Mouse (Mus musculus) embryonic facial prominence, embryonic 11.5 days (tissue): ENCODE results near the gene Rfx7. TPM values are rescaled to one million over a fixed set of nuclear protein-coding genes. Genes with fewer than 3 reads are reported as not detected.
"Not testable (repeated sequence)": the region's sequence is repeated elsewhere in the genome, so short reads cannot be mapped to it uniquely, and the experiment has no call there.

Experiments used
- ATAC-seq: fragments of 200-750 bp; cut with Nextera tagmentation; replicated peaks from 2 replicates; pipeline ENCODE4 v1.8.0; 2017; ENCODE audit warnings: low read depth; ENCODE audit not compliant: insufficient number of reproducible peaks, low FRiP score, low TSS enrichment
- DNase-seq: peaks from one replicate; pipeline ENCODE4 v3.0.0-alpha.2; 2015; ENCODE audit warnings: low spot score
- H3K27ac ChIP-seq: fragments of 300-500 bp; sonication (generic); replicated peaks from 2 replicates; pipeline ENCODE4 v1.5.1; 2014; ENCODE audit warnings: mild to moderate bottlenecking, low read depth, low read length, control low read depth
- H3K27me3 ChIP-seq: fragments of 300-500 bp; sonication (generic); 2 replicates; pipeline ENCODE4 v1.6.1; 2014; ENCODE audit warnings: mild to moderate bottlenecking, low read length, moderate library complexity, mixed read lengths; ENCODE audit not compliant: control insufficient read depth, insufficient read depth
- H3K36me3 ChIP-seq: fragments of 300-500 bp; sonication (generic); replicated peaks from 2 replicates; pipeline ENCODE4 v1.6.1; 2014; ENCODE audit warnings: low read depth, mild to moderate bottlenecking, low read length, moderate library complexity, mixed read lengths; ENCODE audit not compliant: control insufficient read depth, insufficient read depth
- H3K4me1 ChIP-seq: fragments of 300-500 bp; sonication (generic); 2 replicates; pipeline ENCODE4 v1.6.1; 2014; ENCODE audit warnings: low read length, mixed read lengths; ENCODE audit not compliant: control insufficient read depth, insufficient read depth
- H3K4me2 ChIP-seq: fragments of 300-500 bp; sonication (generic); 2 replicates; pipeline ENCODE4 v1.6.1; 2014; ENCODE audit warnings: low read depth, mild to moderate bottlenecking, control low read depth, low read length, moderate library complexity
- H3K4me3 ChIP-seq: fragments of 300-500 bp; sonication (generic); 2 replicates; pipeline ENCODE4 v1.5.1; 2014; ENCODE audit warnings: low read depth, low read length, control low read depth
- H3K9ac ChIP-seq: fragments of 300-500 bp; sonication (generic); replicated peaks from 2 replicates; pipeline ENCODE4 v1.6.1; 2014; ENCODE audit warnings: mild to moderate bottlenecking, control low read depth, low read length
- H3K9me3 ChIP-seq: fragments of 300-500 bp; sonication (generic); replicated peaks from 2 replicates; pipeline ENCODE4 v1.6.1; 2016; ENCODE audit warnings: mild to moderate bottlenecking, low read length, inconsistent platforms, mixed read lengths; ENCODE audit not compliant: control insufficient read depth
- WGBS: fragments of 180-500 bp; shearing (Covaris S2); extraction: QIAGEN DNeasy Blood & Tissue Kit; methylation state at CpG from one replicate; pipeline ENCODE4 v1.1.7; 2014; 5-methylcytosine and 5-hydroxymethylcytosine counted together
- polyA plus RNA-seq: library from polyadenylated mRNA; unstranded; fragments of >200 nt; fragmentation: Nextera tagmentation; extraction: Ambion mirVana; gene quantifications from 2 replicates; pipeline ENCODE4 v1.2.1, GENCODE M21; 2014

The Rfx7 gene
- polyA plus RNA-seq, 1 experiment from 2014 or later = 19.9 TPM

DNA sequence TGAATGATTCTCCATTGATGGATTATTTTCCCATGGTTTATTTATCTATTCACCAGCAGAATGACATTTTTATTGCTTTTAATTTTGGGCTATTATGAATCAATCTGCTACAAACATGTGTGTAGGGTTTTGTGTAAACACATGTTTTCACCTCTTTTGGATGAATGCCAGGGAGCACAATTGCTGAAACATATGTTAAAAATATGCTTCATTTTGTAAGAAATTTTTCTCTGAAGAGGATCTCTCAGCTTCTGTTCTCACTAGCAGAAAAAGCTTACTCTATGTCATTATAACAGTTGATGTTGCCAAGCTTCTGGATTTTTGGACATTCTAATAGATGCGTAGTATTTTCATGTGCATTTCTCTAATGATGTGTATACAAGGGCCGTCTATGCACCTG, 28.3 kb downstream of the Rfx7 start:
- H3K9ac ChIP-seq = no peak overlapping the region
- ATAC-seq (no peak), DNase-seq (no peak)

DNA sequence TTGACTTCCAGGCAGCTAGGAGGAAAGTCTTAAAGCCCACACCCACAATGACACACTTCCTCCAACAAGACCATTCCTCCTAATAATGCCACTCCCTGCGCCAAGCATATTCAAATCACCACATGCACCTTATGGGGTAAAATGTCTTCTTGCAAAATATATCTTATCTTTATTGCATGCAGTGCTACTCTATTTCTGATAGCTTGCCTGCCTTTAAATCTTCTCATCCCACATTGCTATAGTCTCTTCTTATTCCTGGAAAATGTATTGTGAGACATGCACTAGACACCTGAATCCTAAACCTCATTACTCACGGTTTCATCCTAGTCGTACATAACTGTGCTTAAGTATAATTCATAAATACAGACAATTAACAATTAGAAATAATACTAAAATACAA, 31.2 kb downstream of the Rfx7 start:
- no peak for ATAC-seq
- Histone ChIP-seq H3K9me3 (no peaks in the 10 kb centered on the region), H3K36me3 (no peaks in the 10 kb centered on the region)

More for the DNA sequence above, 28.3 kb downstream of the Rfx7 start:
- no peaks in the 10 kb centered on the region for H3K9me3 ChIP-seq
- WGBS = 93% methylated on average over 2 of the region's 2 CpGs
- H3K4me2 ChIP-seq = no peak overlapping the region
- no peaks in the 10 kb centered on the region for H3K36me3 ChIP-seq
- no peak overlapping the region for H3K27ac ChIP-seq
- H3K27me3 ChIP-seq = no peaks in the 10 kb centered on the region
- H3K4me3 ChIP-seq = no peak overlapping the region
- no peaks in the 10 kb centered on the region for H3K4me1 ChIP-seq

DNA sequence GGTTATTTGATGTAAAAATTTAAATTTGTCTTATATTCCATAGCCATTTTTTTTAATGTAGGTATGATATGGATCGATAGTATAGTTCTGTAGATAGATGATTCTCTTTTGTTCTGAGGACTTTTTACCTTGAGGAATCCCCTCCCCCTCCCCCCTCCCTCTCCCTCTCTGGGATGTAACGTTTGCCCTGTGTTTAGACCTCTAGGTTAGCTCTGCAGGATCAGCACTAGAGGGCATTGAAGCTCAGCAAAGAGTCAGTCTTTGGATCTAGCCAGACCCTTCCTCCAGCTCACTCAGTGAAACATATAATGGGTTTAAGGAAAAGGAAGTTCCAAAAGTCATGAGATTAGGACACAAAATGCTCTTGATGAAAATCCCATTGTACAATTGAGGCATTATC, 35.1 kb downstream of the Rfx7 start:
- Histone ChIP-seq H3K4me2 (no peak overlapping the region), H3K4me1 (no peaks in the 10 kb centered on the region), H3K27ac (no peak overlapping the region), H3K9ac (no peak overlapping the region), H3K9me3 (no peaks in the 10 kb centered on the region), H3K36me3 (no peaks in the 10 kb centered on the region), H3K27me3 (no peaks in the 10 kb centered on the region), H3K4me3 (no peak overlapping the region)
- 50% methylated on average over 2 of the region's 2 CpGs for WGBS
- DNase-seq = no peak
- no peak for ATAC-seq

More for the DNA sequence above, 31.2 kb downstream of the Rfx7 start:
- 92% methylated on average over 3 of the region's 3 CpGs for WGBS
- H3K9ac ChIP-seq = no peak overlapping the region
- no peak overlapping the region for H3K4me2 ChIP-seq
- H3K27ac ChIP-seq = no peak overlapping the region
- no peak for DNase-seq
- no peaks in the 10 kb centered on the region for H3K27me3 ChIP-seq
- H3K4me3 ChIP-seq = no peak overlapping the region
- no peaks in the 10 kb centered on the region for H3K4me1 ChIP-seq

DNA sequence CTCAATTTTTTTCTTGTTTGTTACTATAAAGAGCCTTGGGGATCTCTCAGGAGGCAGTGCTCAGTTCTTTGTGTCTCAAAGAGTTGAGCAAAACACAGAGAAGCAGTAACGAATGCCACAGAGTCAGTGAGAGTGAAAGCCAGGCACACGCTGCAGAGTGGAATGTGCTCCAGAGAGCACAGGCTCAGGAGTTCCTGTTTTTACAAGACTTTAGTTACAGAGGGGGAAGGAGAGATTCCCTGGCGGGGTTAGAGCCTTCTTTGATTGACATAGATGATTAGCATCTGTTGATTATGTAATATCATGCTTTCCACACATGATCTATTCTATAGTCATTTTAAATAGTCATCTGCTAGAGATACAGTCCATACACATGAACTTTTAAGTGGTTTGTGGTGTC, 48.2 kb downstream of the Rfx7 start:
- no peaks in the 10 kb centered on the region for H3K27me3 ChIP-seq
- H3K4me3 ChIP-seq = no peak overlapping the region
- no peak overlapping the region for H3K27ac ChIP-seq
- WGBS = 13% methylated on average over 3 of the region's 3 CpGs
- DNase-seq (peak; percentile 50), ATAC-seq (no peak)
- no peak overlapping the region for H3K4me2 ChIP-seq
- no peaks in the 10 kb centered on the region for H3K4me1 ChIP-seq
- H3K9ac ChIP-seq = no peak overlapping the region
- H3K36me3 ChIP-seq = no peaks in the 10 kb centered on the region
- H3K9me3 ChIP-seq = no peaks in the 10 kb centered on the region

DNA sequence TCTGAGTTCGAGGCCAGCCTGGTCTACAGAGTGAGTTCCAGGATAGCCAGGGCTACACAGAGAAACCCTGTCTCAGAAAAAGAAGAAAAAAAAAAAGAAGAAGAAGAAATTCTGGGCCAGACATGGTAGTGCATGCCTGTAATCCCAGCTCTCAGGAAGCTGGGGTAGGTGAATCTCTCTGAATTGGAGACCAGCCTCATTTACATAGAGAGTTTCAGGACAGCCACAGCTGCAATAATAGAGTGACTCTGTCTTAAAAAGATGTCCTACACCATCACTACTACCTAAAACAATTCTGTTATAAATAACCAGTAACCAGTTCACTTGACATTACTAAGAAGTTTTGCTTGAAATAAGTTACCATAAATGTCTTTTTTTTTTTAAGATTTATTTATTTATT, 58.8 kb downstream of the Rfx7 start:
- Histone ChIP-seq H3K9me3 (no peaks in the 10 kb centered on the region), H3K4me3 (no peak overlapping the region), H3K27ac (no peak overlapping the region), H3K9ac (no peak overlapping the region), H3K4me1 (no peaks in the 10 kb centered on the region), H3K4me2 (no peak overlapping the region), H3K27me3 (no peaks in the 10 kb centered on the region), H3K36me3 (no peaks in the 10 kb centered on the region)
- DNase-seq (no peak), ATAC-seq (no peak)
- 100% methylated on average over 1 of the region's 1 CpGs for WGBS

DNA sequence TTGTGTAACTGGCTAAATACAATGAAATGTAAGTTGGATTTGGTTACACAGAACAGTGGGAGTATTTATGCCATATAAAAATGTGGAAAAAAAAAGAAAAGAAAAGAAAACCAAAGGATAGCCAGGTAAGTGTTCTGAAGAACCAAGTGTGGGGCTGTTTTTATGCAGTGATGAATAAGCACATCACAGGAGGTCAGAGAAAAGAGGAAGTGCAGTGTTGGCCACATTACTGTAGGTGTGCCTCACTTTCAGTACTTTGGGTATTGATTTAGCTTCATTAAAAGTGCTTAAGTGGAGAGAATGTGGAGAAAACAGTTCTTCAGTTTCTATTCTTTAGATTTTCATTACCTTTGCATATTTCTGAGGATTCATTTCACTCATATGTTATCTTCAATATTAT, 60.0 kb downstream of the Rfx7 start:
- H3K27ac ChIP-seq = no peak overlapping the region
- H3K4me1 ChIP-seq = no peaks in the 10 kb centered on the region
- no peaks in the 10 kb centered on the region for H3K36me3 ChIP-seq
- ATAC-seq (no peak), DNase-seq (no peak)
- H3K27me3 ChIP-seq = no peaks in the 10 kb centered on the region
- H3K9me3 ChIP-seq = no peaks in the 10 kb centered on the region
- H3K4me2 ChIP-seq = no peak overlapping the region
- H3K4me3 ChIP-seq = no peak overlapping the region
- no peak overlapping the region for H3K9ac ChIP-seq

DNA sequence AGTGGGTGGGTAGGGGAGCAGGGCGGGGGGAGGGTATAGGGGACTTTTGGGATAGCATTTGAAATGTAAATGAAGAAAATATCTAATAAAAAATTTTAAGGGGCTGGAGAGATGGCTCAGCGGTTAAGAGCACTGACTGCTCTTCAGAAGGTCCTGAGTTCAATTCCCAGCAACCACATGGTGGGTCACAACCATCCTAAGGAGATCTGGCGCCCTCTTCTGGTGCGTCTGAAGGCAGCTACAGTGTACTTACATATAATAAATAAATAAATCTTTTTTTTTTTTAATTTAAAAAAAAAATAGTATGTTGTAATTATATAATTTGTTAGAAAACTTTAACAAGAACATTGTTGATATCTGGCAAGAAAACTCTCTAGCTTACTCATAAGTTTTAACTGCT, 62.6 kb downstream of the Rfx7 start:
- not testable (repeated sequence) for H3K27ac ChIP-seq, H3K9ac ChIP-seq, H3K4me2 ChIP-seq, H3K9me3 ChIP-seq, H3K4me3 ChIP-seq, H3K4me1 ChIP-seq, ATAC-seq, H3K27me3 ChIP-seq, H3K36me3 ChIP-seq
- DNase-seq = peak; percentile 15
- 74% methylated on average over 4 of the region's 4 CpGs for WGBS

DNA sequence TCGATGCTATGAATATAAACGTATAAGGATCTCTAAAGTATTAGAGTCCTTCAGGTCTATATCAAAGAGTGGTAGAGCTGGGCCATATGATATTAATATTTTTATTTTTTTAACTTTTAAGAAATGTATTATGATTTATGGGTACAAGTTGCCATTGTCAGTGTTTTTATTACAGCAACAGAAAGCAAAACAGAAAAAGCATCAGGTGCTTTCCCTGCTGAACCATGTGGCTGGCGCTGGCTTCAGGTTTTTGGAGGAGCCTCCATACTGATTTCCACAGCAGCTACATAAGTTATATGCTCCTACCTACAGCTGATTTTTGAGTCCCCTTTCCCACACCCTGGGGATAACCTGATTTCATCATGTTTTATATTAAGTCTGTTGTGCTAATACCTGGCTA, 68.1 kb downstream of the Rfx7 start:
- no peak for ATAC-seq

DNA sequence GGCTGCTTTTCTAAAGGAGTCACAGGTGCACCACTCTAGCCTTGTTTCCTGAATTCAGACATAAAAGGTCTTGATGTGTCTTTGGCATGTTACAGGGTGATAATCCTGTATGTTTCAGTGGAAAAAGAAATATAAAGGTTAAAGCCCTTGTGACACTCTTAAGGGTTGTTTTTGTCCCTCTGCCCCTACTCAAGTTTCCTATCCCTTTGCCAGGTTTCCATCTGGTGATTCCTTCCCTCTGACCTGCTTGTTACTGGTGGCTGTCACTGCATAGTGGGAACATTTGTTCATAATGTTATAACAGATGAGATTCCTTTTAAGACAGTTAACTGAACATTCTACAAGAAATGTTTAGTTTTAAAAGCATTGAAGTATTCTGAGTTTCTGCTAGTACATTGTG, 77.7 kb downstream of the Rfx7 start:
- no peak for DNase-seq
- no peaks in the 10 kb centered on the region for H3K36me3 ChIP-seq

More for the DNA sequence above, 68.1 kb downstream of the Rfx7 start:
- no peaks in the 10 kb centered on the region for H3K4me1 ChIP-seq
- H3K27ac ChIP-seq = no peak overlapping the region
- H3K4me2 ChIP-seq = no peak overlapping the region
- no peak overlapping the region for H3K9ac ChIP-seq
- WGBS = 96% methylated on average over 3 of the region's 3 CpGs
- H3K36me3 ChIP-seq = no peaks in the 10 kb centered on the region
- DNase-seq = no peak
- H3K9me3 ChIP-seq = no peaks in the 10 kb centered on the region
- H3K27me3 ChIP-seq = no peaks in the 10 kb centered on the region
- H3K4me3 ChIP-seq = no peak overlapping the region

More for the DNA sequence above, 77.7 kb downstream of the Rfx7 start:
- no peaks in the 10 kb centered on the region for H3K9me3 ChIP-seq
- ATAC-seq = no peak
- H3K4me3 ChIP-seq = no peak overlapping the region
- H3K9ac ChIP-seq = no peak overlapping the region
- no peak overlapping the region for H3K27ac ChIP-seq
- no peaks in the 10 kb centered on the region for H3K27me3 ChIP-seq
- no peaks in the 10 kb centered on the region for H3K4me1 ChIP-seq
- H3K4me2 ChIP-seq = no peak overlapping the region
